In genomic region chr10:7298377-7298776, GRCm38 (mm10) we compare ENCODE assay signal across 31 mouse cellular contexts.
A peak's percentile ranks its signal among the peaks of the same experiment; 100 is the strongest.
DNase-seq lines count a peak whose midpoint lies in the region; ATAC-seq and TF ChIP-seq lines count a peak whose summit lies in the region.
"Had no signal": no experiment of that assay in that cellular context is flagged by ENCODE, and none has a peak within 500 bp of the region (broad histone marks: within the 10 kb centered on the region; RNA-seq: fewer than 3 reads in every experiment).

No protein-coding gene starts in this region.

- H3K4me1 ChIP-seq in heart, adult 2 months (ENCODE audit: control insufficient read depth, insufficient read depth, low read length) = peaks cover 4% of the 10 kb centered on the region; the same call in 1 of the 2 replicates
- H3K4me1 ChIP-seq in heart, embryonic 11.5 days (ENCODE audit: control insufficient read depth, insufficient read depth, low read length) = no peaks in the 10 kb centered on the region
- no peaks in the 10 kb centered on the region for H3K4me1 ChIP-seq in liver, postnatal 0 days (ENCODE audit: insufficient read depth)
- H3K4me1 ChIP-seq: embryonic facial prominence, embryonic 12.5 days; heart, embryonic 13.5 days; limb, embryonic 10.5 days; limb, embryonic 15.5 days; lung, embryonic 15.5 days; midbrain, embryonic 10.5 days; neural tube, embryonic 12.5 days had no signal

- no peak overlapping the region for H3K9ac ChIP-seq in heart, adult 2 months (ENCODE audit: low read depth, low read length)
- no peak overlapping the region for H3K9ac ChIP-seq in heart, embryonic 11.5 days (ENCODE audit: low read depth, low read length)
- H3K9ac ChIP-seq in liver, postnatal 0 days (replicated peaks) = no peak overlapping the region
- H3K9ac ChIP-seq: embryonic facial prominence, embryonic 12.5 days; heart, embryonic 13.5 days; limb, embryonic 15.5 days; lung, embryonic 15.5 days; neural tube, embryonic 12.5 days had no signal

- TF ChIP-seq EP300 in heart, adult 2 months (IDR thresholded peaks at IDR 0.05; ENCODE audit: insufficient read depth, low read depth, low read length) = 0 out of 2 replicates have a peak, but pooled peaks have one; percentile 36
- peak; percentile 69 for TF ChIP-seq EP300 in liver, postnatal 0 days (IDR thresholded peaks at IDR 0.05; ENCODE audit: low read depth)

- WGBS in heart, adult 2 months = 57% methylated on average over 7 of the region's 7 CpGs
- WGBS in heart, embryonic 11.5 days (ENCODE audit: insufficient replicate concordance) = 83% methylated on average over 7 of the region's 7 CpGs
- WGBS in liver, postnatal 0 days (ENCODE audit: insufficient replicate concordance) = 66% methylated on average over 7 of the region's 7 CpGs

- H3K36me3 ChIP-seq in heart, adult 2 months (ENCODE audit: control insufficient read depth, insufficient read depth, low read length) = no peaks in the 10 kb centered on the region
- no peaks in the 10 kb centered on the region for H3K36me3 ChIP-seq in heart, embryonic 11.5 days (ENCODE audit: control insufficient read depth, insufficient read depth, low read length)
- H3K36me3 ChIP-seq in liver, postnatal 0 days (replicated peaks; ENCODE audit: insufficient read depth, low read length) = no peaks in the 10 kb centered on the region
- H3K36me3 ChIP-seq: embryonic facial prominence, embryonic 12.5 days; G1E; heart, embryonic 13.5 days; limb, embryonic 10.5 days; limb, embryonic 15.5 days; lung, embryonic 15.5 days; midbrain, embryonic 10.5 days; neural tube, embryonic 12.5 days had no signal

- no peak for ATAC-seq in heart, embryonic 11.5 days (replicated peaks; ENCODE audit: insufficient number of reproducible peaks, low FRiP score, low TSS enrichment)
- ATAC-seq in liver, postnatal 0 days = peak; percentile 74
- no peak for ATAC-seq in frontal cortex, adult (ENCODE audit: low TSS enrichment)
- ATAC-seq: forebrain, embryonic 14.5 days; hindbrain, embryonic 16.5 days; midbrain, embryonic 16.5 days had no signal

- no peaks in the 10 kb centered on the region for H3K9me3 ChIP-seq in heart, embryonic 11.5 days (replicated peaks; ENCODE audit: control insufficient read depth, low read length)
- no peaks in the 10 kb centered on the region for H3K9me3 ChIP-seq in liver, postnatal 0 days (ENCODE audit: low read length)
- H3K9me3 ChIP-seq: embryonic facial prominence, embryonic 12.5 days; G1E; heart, embryonic 13.5 days; limb, embryonic 10.5 days; limb, embryonic 15.5 days; lung, embryonic 15.5 days; midbrain, embryonic 10.5 days; neural tube, embryonic 12.5 days had no signal

- no peaks in the 10 kb centered on the region for H3K79me2 ChIP-seq in heart, adult 2 months (replicated peaks; ENCODE audit: control insufficient read depth, insufficient read depth, low read length)

- no peak for TF ChIP-seq POLR2A in heart, adult 2 months (IDR thresholded peaks at IDR 0.05; ENCODE audit: insufficient read depth, low read depth, low read length)

- H3K4me2 ChIP-seq in heart, embryonic 11.5 days = no peak overlapping the region
- no peak overlapping the region for H3K4me2 ChIP-seq in liver, postnatal 0 days (ENCODE audit: low read depth, low read length)
- H3K4me2 ChIP-seq: embryonic facial prominence, embryonic 12.5 days; heart, embryonic 13.5 days; limb, embryonic 15.5 days; lung, embryonic 15.5 days; neural tube, embryonic 12.5 days had no signal

- no peak overlapping the region for H3K27ac ChIP-seq in heart, adult 2 months
- no peak overlapping the region for H3K27ac ChIP-seq in heart, embryonic 11.5 days (ENCODE audit: low read depth, low read length)
- no peak overlapping the region for H3K27ac ChIP-seq in liver, postnatal 0 days (ENCODE audit: low read depth)
- H3K27ac ChIP-seq: embryonic facial prominence, embryonic 12.5 days; gastrocnemius, adult 2 months; heart, embryonic 13.5 days; limb, embryonic 10.5 days; limb, embryonic 15.5 days; lung, embryonic 15.5 days; midbrain, embryonic 10.5 days; neural tube, embryonic 12.5 days; stomach, postnatal 0 days had no signal

- H3K27me3 ChIP-seq in heart, adult 2 months (ENCODE audit: control insufficient read depth, insufficient read depth, low read length) = no peaks in the 10 kb centered on the region
- no peaks in the 10 kb centered on the region for H3K27me3 ChIP-seq in heart, embryonic 11.5 days (ENCODE audit: control insufficient read depth, insufficient read depth, low read length)
- no peaks in the 10 kb centered on the region for H3K27me3 ChIP-seq in liver, postnatal 0 days (ENCODE audit: insufficient read depth, low read length)
- H3K27me3 ChIP-seq: embryonic facial prominence, embryonic 12.5 days; heart, embryonic 13.5 days; limb, embryonic 15.5 days; lung, embryonic 15.5 days; neural tube, embryonic 12.5 days had no signal

- no peak for TF ChIP-seq CTCF in heart, adult 2 months (IDR thresholded peaks at IDR 0.05)
- TF ChIP-seq CTCF in liver, postnatal 0 days (IDR thresholded peaks at IDR 0.05; ENCODE audit: low read depth) = no peak

- no peak for DNase-seq in heart, adult 2 months
- peak; percentile 29 for DNase-seq in kidney, adult 9 months
- DNase-seq in kidney, adult 18-20 months = no peak
- peak; percentile 27 to 37 for DNase-seq in kidney, postnatal 25 days
- DNase-seq in liver, postnatal 0 days = peak; percentile 19
- DNase-seq: adrenal gland, postnatal 25 days; cerebellum, adult 11-12 months; cerebellum, adult 9-11 months; embryo, embryonic 11 days; gastrocnemius, adult 2 months; gastrocnemius, postnatal 36 days; heart, postnatal 14 days; right cerebral cortex, adult 18-20 months; right cerebral cortex, postnatal 4 days; thymus, adult 18-20 months; thymus, postnatal 25 days had no signal

- intact Hi-C loops in heart, adult 2 months (cut with DNase I) = no loop called here

- no peak overlapping the region for H3K4me3 ChIP-seq in heart, adult 2 months
- H3K4me3 ChIP-seq in heart, embryonic 11.5 days (ENCODE audit: low read depth, low read length) = no peak overlapping the region
- no peak overlapping the region for H3K4me3 ChIP-seq in liver, postnatal 0 days (ENCODE audit: low read depth, low read length)
- H3K4me3 ChIP-seq: embryonic facial prominence, embryonic 12.5 days; gastrocnemius, adult 2 months; heart, embryonic 13.5 days; limb, embryonic 10.5 days; limb, embryonic 15.5 days; lung, embryonic 15.5 days; midbrain, embryonic 10.5 days; myocyte; neural tube, embryonic 12.5 days had no signal

Comparison
In these comparisons a context has a peak if more than half of its experiments do, and no peak if none do; other contexts are left out.
1. DNase-seq: peak in kidney, adult 9 months (single experiment), kidney, postnatal 25 days (2 of 2) and liver, postnatal 0 days (single experiment); none in heart, adult 2 months (0 of 2) and kidney, adult 18-20 months (single experiment).